Mouse (Mus musculus) layer of hippocampus, adult 9-11 months (tissue): ENCODE results near the gene Car7.
A peak's percentile ranks its signal among the peaks of the same experiment; 100 is the strongest.
"Not testable (repeated sequence)": the region's sequence is repeated elsewhere in the genome, so short reads cannot be mapped to it uniquely, and the experiment has no call there.

Experiments
- DNase-seq: peaks from one replicate; pipeline ENCODE4 v3.0.0; 2022

The Car7 gene

GRCm38 (mm10) chr8:104570436-104571343, 36.2 kb downstream of the Car7 start:
- DNase-seq, result peak; percentile 73

- DNase-seq, result no peak
These were observed 42.3 kb downstream of the Car7 start for GRCm38 (mm10) chr8:104576820-104577219.

GRCm38 (mm10) chr8:104577606-104578005, 43.1 kb downstream of the Car7 start:
- DNase-seq, result not testable (repeated sequence)

GRCm38 (mm10) chr8:104584522-104584921, 50.0 kb downstream of the Car7 start:
- no peak for DNase-seq

- DNase-seq, result no peak
These were observed 55.8 kb downstream of the Car7 start for GRCm38 (mm10) chr8:104590284-104590683.

- peak; percentile 94 for DNase-seq
These were observed 56.8 kb downstream of the Car7 start, which contains the start of gene Pdp2 for GRCm38 (mm10) chr8:104591133-104591834. Gene Pdp2 (plus strand): TSS chr8:104591451.

- no peak for DNase-seq
These were observed 57.4 kb downstream of the Car7 start for GRCm38 (mm10) chr8:104591856-104592255.

GRCm38 (mm10) chr8:104592566-104592965, 58.1 kb downstream of the Car7 start:
- no peak for DNase-seq

- DNase-seq, result no peak
These were observed 59.2 kb downstream of the Car7 start for GRCm38 (mm10) chr8:104593536-104594325.

GRCm38 (mm10) chr8:104594611-104595362, 60.3 kb downstream of the Car7 start:
- no peak for DNase-seq

GRCm38 (mm10) chr8:104595773-104596536, 61.5 kb downstream of the Car7 start:
- no peak for DNase-seq

GRCm38 (mm10) chr8:104597656-104598055, 63.2 kb downstream of the Car7 start:
- DNase-seq, result no peak

GRCm38 (mm10) chr8:104598496-104598895, 64.0 kb downstream of the Car7 start:
- no peak for DNase-seq
